Mouse (Mus musculus): ENCODE measurements around the gene Mad2l2. TPM values are rescaled to one million over a fixed set of nuclear protein-coding genes. Genes with fewer than 3 reads are reported as not detected.
"Not testable (repeated sequence)": the region's sequence is repeated elsewhere in the genome, so short reads cannot be mapped to it uniquely, and the experiment has no call there.

The Mad2l2 gene
- polyA plus RNA-seq, 1 experiment from 2014 or later: 68.5 TPM

- 6% methylated on average over 15 of the region's 15 CpGs for WGBS
- ATAC-seq (replicated peaks; ENCODE audit: low FRiP score): peak; percentile 11; the same call in 1 of the 2 replicates
- H3K9ac ChIP-seq (ENCODE audit: low read length): peak overlapping the region; percentile 20
- no peak overlapping the region for H3K4me3 ChIP-seq (ENCODE audit: low read depth, low read length)
- no peak overlapping the region for H3K27ac ChIP-seq (ENCODE audit: low read depth, low read length)
- no peaks in the 10 kb centered on the region; the same call in 1 of the 2 replicates for H3K9me3 ChIP-seq (ENCODE audit: control insufficient read depth, low read length)
- 0 out of 2 replicates have a peak overlapping the region, but pooled peaks have one; percentile 15 for H3K4me2 ChIP-seq (ENCODE audit: low read depth, low read length, severe bottlenecking)
- DNase-seq (ENCODE audit: low spot score): peak; percentile 73
- H3K27me3 ChIP-seq (ENCODE audit: control insufficient read depth, insufficient read depth, low read length): peaks cover 3% of the 10 kb centered on the region; the same call in 1 of the 2 replicates
- peaks cover 2% of the 10 kb centered on the region; the same call in 1 of the 2 replicates for H3K4me1 ChIP-seq (replicated peaks; ENCODE audit: control insufficient read depth, insufficient read depth, low read length)
- H3K36me3 ChIP-seq (ENCODE audit: control insufficient read depth, insufficient read depth, low read length): no peaks in the 10 kb centered on the region
These were observed 14.7 kb upstream of the Mad2l2 start for GRCm38 (mm10) chr4:148115467-148115866.

DNA sequence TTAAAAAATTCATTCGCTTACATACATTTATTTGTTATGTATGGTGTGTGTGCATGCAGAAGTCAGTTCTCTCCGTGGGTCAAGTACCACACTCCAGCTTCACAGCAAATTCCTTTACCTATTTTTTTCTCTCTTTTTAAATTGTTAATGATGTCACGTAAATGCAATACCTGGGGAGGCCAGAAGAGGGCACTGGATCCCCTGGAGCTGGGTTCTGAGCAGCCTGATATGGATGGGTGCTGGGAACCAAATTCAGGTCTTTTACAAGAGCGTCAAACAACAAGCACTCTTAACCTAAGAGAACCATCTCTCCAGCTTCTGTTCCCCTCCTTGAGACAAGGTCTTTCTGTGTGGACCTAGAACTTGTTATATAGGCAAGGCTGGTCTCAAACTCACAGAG is 13.5 kb upstream of the Mad2l2 start:
- Histone ChIP-seq H3K4me3 (ENCODE audit: low read depth, low read length) (no peak overlapping the region), H3K9me3 (ENCODE audit: control insufficient read depth, low read length) (no peaks in the 10 kb centered on the region; the same call in 1 of the 2 replicates), H3K4me2 (ENCODE audit: low read depth, low read length, severe bottlenecking) (no peak overlapping the region), H3K27me3 (ENCODE audit: control insufficient read depth, insufficient read depth, low read length) (peaks cover 3% of the 10 kb centered on the region; the same call in 1 of the 2 replicates), H3K27ac (ENCODE audit: low read depth, low read length) (no peak overlapping the region), H3K36me3 (ENCODE audit: control insufficient read depth, insufficient read depth, low read length) (no peaks in the 10 kb centered on the region), H3K4me1 (replicated peaks; ENCODE audit: control insufficient read depth, insufficient read depth, low read length) (peaks cover 4% of the 10 kb centered on the region; the same call in 1 of the 2 replicates), H3K9ac (ENCODE audit: low read length) (no peak overlapping the region)
- WGBS: 71% methylated on average over 4 of the region's 4 CpGs
- DNase-seq (ENCODE audit: low spot score) (no peak), ATAC-seq (replicated peaks; ENCODE audit: low FRiP score) (no peak)

GRCm38 (mm10) chr4:148117392-148117791 is 12.8 kb upstream of the Mad2l2 start:
- ATAC-seq (replicated peaks; ENCODE audit: low FRiP score): no peak
- Histone ChIP-seq H3K4me3 (ENCODE audit: low read depth, low read length) (no peak overlapping the region), H3K36me3 (ENCODE audit: control insufficient read depth, insufficient read depth, low read length) (no peaks in the 10 kb centered on the region), H3K4me1 (replicated peaks; ENCODE audit: control insufficient read depth, insufficient read depth, low read length) (peaks cover 6% of the 10 kb centered on the region; the same call in 1 of the 2 replicates), H3K9ac (ENCODE audit: low read length) (no peak overlapping the region), H3K9me3 (ENCODE audit: control insufficient read depth, low read length) (no peaks in the 10 kb centered on the region; the same call in 1 of the 2 replicates), H3K4me2 (ENCODE audit: low read depth, low read length, severe bottlenecking) (no peak overlapping the region), H3K27ac (ENCODE audit: low read depth, low read length) (no peak overlapping the region), H3K27me3 (ENCODE audit: control insufficient read depth, insufficient read depth, low read length) (peaks cover 3% of the 10 kb centered on the region; the same call in 1 of the 2 replicates)
- WGBS: 78% methylated on average over 4 of the region's 4 CpGs
- DNase-seq (ENCODE audit: low spot score): no peak

GRCm38 (mm10) chr4:148119578-148119977 is 10.6 kb upstream of the Mad2l2 start:
- not testable (repeated sequence) for H3K9ac ChIP-seq (ENCODE audit: low read length); H3K4me2 ChIP-seq (ENCODE audit: low read depth, low read length, severe bottlenecking); ATAC-seq (replicated peaks; ENCODE audit: low FRiP score); H3K4me3 ChIP-seq (ENCODE audit: low read depth, low read length); H3K27me3 ChIP-seq (ENCODE audit: control insufficient read depth, insufficient read depth, low read length); H3K9me3 ChIP-seq (ENCODE audit: control insufficient read depth, low read length); DNase-seq (ENCODE audit: low spot score); H3K27ac ChIP-seq (ENCODE audit: low read depth, low read length); H3K36me3 ChIP-seq (ENCODE audit: control insufficient read depth, insufficient read depth, low read length)
- H3K4me1 ChIP-seq (replicated peaks; ENCODE audit: control insufficient read depth, insufficient read depth, low read length): peaks cover 13% of the 10 kb centered on the region; the same call in 1 of the 2 replicates
- 89% methylated on average over 9 of the region's 9 CpGs for WGBS

GRCm38 (mm10) chr4:148120555-148120954 is 9.6 kb upstream of the Mad2l2 start:
- H3K4me1 ChIP-seq (replicated peaks; ENCODE audit: control insufficient read depth, insufficient read depth, low read length): peaks cover 11% of the 10 kb centered on the region; the same call in 1 of the 2 replicates
- no peak overlapping the region for H3K27ac ChIP-seq (ENCODE audit: low read depth, low read length)
- H3K9ac ChIP-seq (ENCODE audit: low read length): no peak overlapping the region
- no peak overlapping the region for H3K4me3 ChIP-seq (ENCODE audit: low read depth, low read length)
- ATAC-seq (replicated peaks; ENCODE audit: low FRiP score) (no peak), DNase-seq (ENCODE audit: low spot score) (no peak)
- WGBS: 83% methylated on average over 9 of the region's 9 CpGs
- 0 out of 2 replicates have a peak, but pooled peaks cover under 1% of the 10 kb centered on the region for H3K27me3 ChIP-seq (ENCODE audit: control insufficient read depth, insufficient read depth, low read length)
- no peak overlapping the region for H3K4me2 ChIP-seq (ENCODE audit: low read depth, low read length, severe bottlenecking)
- H3K36me3 ChIP-seq (ENCODE audit: control insufficient read depth, insufficient read depth, low read length): no peaks in the 10 kb centered on the region
- H3K9me3 ChIP-seq (ENCODE audit: control insufficient read depth, low read length): no peaks in the 10 kb centered on the region; the same call in 1 of the 2 replicates

DNA sequence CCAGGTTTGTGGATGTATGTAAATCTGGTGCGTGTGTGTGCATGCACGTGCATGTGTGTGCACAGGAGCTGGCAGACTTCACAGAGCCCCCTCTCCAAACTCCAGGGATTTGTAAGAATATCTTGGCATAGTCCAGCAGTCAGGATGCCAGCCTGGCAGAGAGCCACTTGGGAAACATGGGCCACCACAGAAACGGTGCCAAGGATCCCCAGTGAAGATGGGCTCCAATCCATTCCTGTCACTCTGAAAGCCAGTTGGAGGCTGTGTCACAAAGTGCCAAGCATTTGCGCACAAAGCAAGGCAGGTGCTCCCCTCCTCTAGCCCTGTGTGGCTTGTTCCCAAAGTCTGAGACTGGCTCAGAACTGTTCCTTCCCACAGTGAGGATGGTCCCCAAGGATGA is 8.8 kb upstream of the Mad2l2 start:
- peak overlapping the region; percentile 8; the same call in 1 of the 2 replicates for H3K27ac ChIP-seq (ENCODE audit: low read depth, low read length)
- no peak overlapping the region for H3K9ac ChIP-seq (ENCODE audit: low read length)
- 87% methylated on average over 4 of the region's 4 CpGs for WGBS
- H3K27me3 ChIP-seq (ENCODE audit: control insufficient read depth, insufficient read depth, low read length): no peaks in the 10 kb centered on the region
- no peaks in the 10 kb centered on the region; the same call in 1 of the 2 replicates for H3K9me3 ChIP-seq (ENCODE audit: control insufficient read depth, low read length)
- DNase-seq (ENCODE audit: low spot score): no peak
- no peaks in the 10 kb centered on the region for H3K36me3 ChIP-seq (ENCODE audit: control insufficient read depth, insufficient read depth, low read length)
- H3K4me1 ChIP-seq (replicated peaks; ENCODE audit: control insufficient read depth, insufficient read depth, low read length): peaks cover 11% of the 10 kb centered on the region; the same call in 1 of the 2 replicates
- no peak overlapping the region for H3K4me2 ChIP-seq (ENCODE audit: low read depth, low read length, severe bottlenecking)
- H3K4me3 ChIP-seq (ENCODE audit: low read depth, low read length): no peak overlapping the region
- no peak for ATAC-seq (replicated peaks; ENCODE audit: low FRiP score)

DNA sequence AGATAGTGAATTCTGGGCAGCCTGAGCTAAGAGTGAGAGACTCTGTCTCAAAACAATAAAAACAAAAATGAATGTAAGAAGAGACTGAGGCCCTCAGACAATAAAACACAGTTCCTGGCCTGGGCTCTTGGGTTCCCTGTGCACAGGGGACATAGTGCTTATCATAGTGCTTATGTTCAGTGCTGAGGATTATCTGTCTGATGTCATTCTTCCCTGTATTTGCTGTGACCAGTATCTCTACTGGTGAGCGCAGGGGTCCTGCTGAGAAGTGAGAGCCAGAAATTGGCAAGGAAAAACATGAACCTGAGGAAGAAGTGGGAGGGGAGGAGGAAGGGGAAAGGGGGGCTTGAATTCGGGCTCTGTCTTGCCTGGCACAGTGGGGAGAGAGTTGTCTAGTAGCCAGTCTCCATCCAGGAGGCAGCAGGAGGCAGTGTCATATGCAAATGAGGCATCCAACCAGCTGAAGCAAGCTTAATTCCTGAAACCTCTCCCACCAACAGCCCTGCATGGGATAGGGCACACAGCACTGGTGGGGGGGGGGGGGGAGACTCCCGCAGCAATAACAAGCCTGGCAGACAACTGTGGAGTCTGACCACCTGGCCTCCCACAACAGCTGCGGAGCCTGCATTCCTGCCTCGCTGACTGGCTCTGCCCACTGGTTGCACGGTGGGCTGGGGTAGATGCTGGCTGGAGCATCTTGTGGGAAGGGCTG is 8.0 kb upstream of the Mad2l2 start:
- H3K9ac ChIP-seq (ENCODE audit: low read length): peak overlapping the region; percentile 6; the same call in 1 of the 2 replicates
- H3K27ac ChIP-seq (ENCODE audit: low read depth, low read length): peak overlapping the region; percentile 41; the same call in 1 of the 2 replicates
- no peaks in the 10 kb centered on the region for H3K36me3 ChIP-seq (ENCODE audit: control insufficient read depth, insufficient read depth, low read length)
- no peaks in the 10 kb centered on the region; the same call in 1 of the 2 replicates for H3K9me3 ChIP-seq (ENCODE audit: control insufficient read depth, low read length)
- peaks cover 11% of the 10 kb centered on the region; the same call in 1 of the 2 replicates for H3K4me1 ChIP-seq (replicated peaks; ENCODE audit: control insufficient read depth, insufficient read depth, low read length)
- WGBS: 12% methylated on average over 5 of the region's 6 CpGs
- ATAC-seq (replicated peaks; ENCODE audit: low FRiP score): peak; percentile 86
- no peaks in the 10 kb centered on the region for H3K27me3 ChIP-seq (ENCODE audit: control insufficient read depth, insufficient read depth, low read length)
- DNase-seq (ENCODE audit: low spot score): peak; percentile 71
- H3K4me2 ChIP-seq (ENCODE audit: low read depth, low read length, severe bottlenecking): no peak overlapping the region
- H3K4me3 ChIP-seq (ENCODE audit: low read depth, low read length): no peak overlapping the region

DNA sequence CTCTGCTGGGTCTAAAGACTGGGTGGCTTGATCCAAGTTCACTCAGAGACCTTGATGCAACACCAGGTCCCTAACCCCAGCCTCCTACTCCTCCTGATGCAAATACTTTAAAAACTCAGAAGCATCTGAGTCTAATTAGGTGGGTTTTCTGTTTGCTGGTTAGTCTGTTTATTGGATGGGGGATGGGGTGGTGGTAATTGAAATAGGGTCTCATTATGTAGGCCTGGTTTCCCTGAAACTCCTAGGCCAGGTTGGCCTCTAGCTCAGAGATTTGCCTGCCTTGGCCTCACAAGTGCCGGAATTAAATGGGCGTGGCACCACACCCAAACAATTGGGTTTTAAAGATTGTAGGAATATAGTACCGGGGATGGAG is 7.5 kb upstream of the Mad2l2 start:
- peak; percentile 9; the same call in 1 of the 2 replicates for ATAC-seq (replicated peaks; ENCODE audit: low FRiP score)
- no peak for DNase-seq (ENCODE audit: low spot score)

More for the DNA sequence above, 7.5 kb upstream of the Mad2l2 start:
- Histone ChIP-seq H3K36me3 (ENCODE audit: control insufficient read depth, insufficient read depth, low read length) (no peaks in the 10 kb centered on the region), H3K4me1 (replicated peaks; ENCODE audit: control insufficient read depth, insufficient read depth, low read length) (peaks cover 11% of the 10 kb centered on the region; the same call in 1 of the 2 replicates), H3K9ac (ENCODE audit: low read length) (peak overlapping the region; percentile 6; the same call in 1 of the 2 replicates), H3K4me3 (ENCODE audit: low read depth, low read length) (no peak overlapping the region), H3K9me3 (ENCODE audit: control insufficient read depth, low read length) (no peaks in the 10 kb centered on the region), H3K27me3 (ENCODE audit: control insufficient read depth, insufficient read depth, low read length) (no peaks in the 10 kb centered on the region), H3K4me2 (ENCODE audit: low read depth, low read length, severe bottlenecking) (no peak overlapping the region), H3K27ac (ENCODE audit: low read depth, low read length) (peak overlapping the region; percentile 41; the same call in 1 of the 2 replicates)
- WGBS: 68% methylated on average over 3 of the region's 3 CpGs

Data from forebrain, embryonic 11.5 days (tissue).